Mouse (Mus musculus) brain, embryonic 14.5 days (tissue): ENCODE results near the gene Gm10964. TPM values are rescaled to one million over a fixed set of nuclear protein-coding genes. Genes with fewer than 3 reads are reported as not detected.

Experiments used
- DNase-seq: peaks from one replicate; pipeline ENCODE4 v3.0.0-alpha.2; 2011; ENCODE audit warnings: low read depth
- CTCF ChIP-seq: fragments of 200-500 bp; IDR thresholded peaks from 2 replicates; pipeline ENCODE4 v1.5.1; 2012; ENCODE audit warnings: inconsistent platforms, mild to moderate bottlenecking, moderate library complexity, borderline replicate concordance; ENCODE audit not compliant: insufficient read depth, insufficient read length; ENCODE audit errors: extremely low read depth
- POLR2A ChIP-seq: fragments of 200-500 bp; IDR thresholded peaks from 2 replicates; pipeline ENCODE4 v1.6.1; 2012; ENCODE audit warnings: mild to moderate bottlenecking, inconsistent platforms, borderline replicate concordance; ENCODE audit not compliant: poor library complexity, insufficient read depth, insufficient read length, severe bottlenecking; ENCODE audit errors: extremely low read depth
- polyA plus RNA-seq: library from polyadenylated mRNA; depleted of rRNA; stranded (reverse); fragments of >200 nt; gene quantifications from 2 replicates; pipeline ENCODE4 v1.2.3, GENCODE M21; 2012; rRNA removed

Gm10964 gene
- polyA plus RNA-seq = not detected in 2 replicates

- TF ChIP-seq CTCF = no peak
- no peak for DNase-seq
Observed at GRCm38 (mm10) chr3:103739329-103739728, at the start of gene Gm10964. Gene Gm10964, plus strand, starts transcription at chr3:103739366.

- no peak for DNase-seq
- TF ChIP-seq CTCF (no peak), POLR2A (no peak)
Observed at GRCm38 (mm10) chr3:103690506-103690905, 48.7 kb upstream of the Gm10964 start.

GRCm38 (mm10) chr3:103695556-103695955 lies 43.6 kb upstream of the Gm10964 start:
- DNase-seq = no peak
- TF ChIP-seq CTCF = no peak

GRCm38 (mm10) chr3:103696388-103696925 lies 42.7 kb upstream of the Gm10964 start:
- DNase-seq = no peak
- no peak for TF ChIP-seq POLR2A
- no peak for TF ChIP-seq CTCF

GRCm38 (mm10) chr3:103704661-103705060 lies 34.5 kb upstream of the Gm10964 start:
- peak; percentile 43 for DNase-seq
- TF ChIP-seq POLR2A (no peak), CTCF (no peak)

- no peak for TF ChIP-seq CTCF
- TF ChIP-seq POLR2A = no peak
- DNase-seq = no peak
Observed at GRCm38 (mm10) chr3:103705426-103705825, 33.7 kb upstream of the Gm10964 start.

- TF ChIP-seq POLR2A (no peak), CTCF (no peak)
Observed at GRCm38 (mm10) chr3:103709470-103710040, 29.6 kb upstream of the Gm10964 start.

GRCm38 (mm10) chr3:103712196-103712595 lies 27.0 kb upstream of the Gm10964 start:
- no peak for DNase-seq
- TF ChIP-seq POLR2A (no peak), CTCF (no peak)

More at GRCm38 (mm10) chr3:103709470-103710040, 29.6 kb upstream of the Gm10964 start:
- no peak for DNase-seq

- DNase-seq = no peak
- no peak for TF ChIP-seq POLR2A
- TF ChIP-seq CTCF = no peak
Observed at GRCm38 (mm10) chr3:103714236-103714875, 24.8 kb upstream of the Gm10964 start.

- no peak for DNase-seq
- no peak for TF ChIP-seq CTCF
- TF ChIP-seq POLR2A = no peak
Observed at GRCm38 (mm10) chr3:103714942-103715341, 24.2 kb upstream of the Gm10964 start.

GRCm38 (mm10) chr3:103715762-103716693 lies 23.1 kb upstream of the Gm10964 start:
- no peak for TF ChIP-seq POLR2A
- TF ChIP-seq CTCF = no peak

More at GRCm38 (mm10) chr3:103715762-103716693, 23.1 kb upstream of the Gm10964 start:
- DNase-seq = peak; percentile 65
